Mouse (Mus musculus) gastrocnemius, postnatal 14 days (tissue): ENCODE data around the gene Trmt61a. TPM values are rescaled to one million over a fixed set of nuclear protein-coding genes. Genes with fewer than 3 reads are reported as not detected.
"Not testable (repeated sequence)": the region's sequence is repeated elsewhere in the genome, so short reads cannot be mapped to it uniquely, and the experiment has no call there.

Experiments
- DNase-seq: peaks from one replicate; pipeline ENCODE4 v3.0.0; 2021; ENCODE audit warnings: mixed read lengths
- intact Hi-C: fragments of 180-260 bp; cut with DNase I; formaldehyde crosslinking; loops from one replicate; pipeline ENCODE4 v1.15.1; 2025; ENCODE audit warnings: low total_unique reads
- total RNA-seq, 2 experiments: library from RNA; stranded (reverse); gene quantifications; 2 replicates each; pipeline ENCODE4 v1.2.3; 2021

The Trmt61a gene
- total RNA-seq, 2 experiments from 2014 or later: 2.7 to 4.7 TPM

GRCm38 (mm10) chr12:111693341-111694270 lies 15.7 kb downstream of the Trmt61a start:
- intact Hi-C loops: no loop called here

GRCm38 (mm10) chr12:111694271-111694781 lies 16.4 kb downstream of the Trmt61a start:
- no peak for DNase-seq
- intact Hi-C loops: no loop called here

More at GRCm38 (mm10) chr12:111693341-111694270, 15.7 kb downstream of the Trmt61a start:
- DNase-seq: no peak

GRCm38 (mm10) chr12:111694880-111695804 lies 17.2 kb downstream of the Trmt61a start:
- DNase-seq: no peak
- intact Hi-C loops: loop anchor here (5.0 kb wide), 1 partner anchor 43 kb away; no protein-coding TSS in a partner anchor

- DNase-seq: peak; percentile 67
- intact Hi-C loops: loop anchor here (5.0 kb wide), 1 partner anchor 44 kb away; no protein-coding TSS in a partner anchor
Observed at GRCm38 (mm10) chr12:111696239-111696638, 18.3 kb downstream of the Trmt61a start.

GRCm38 (mm10) chr12:111697708-111698107 lies 19.8 kb downstream of the Trmt61a start:
- intact Hi-C loops: loop anchor here (5.0 kb wide), 1 partner anchor 45 kb away; no protein-coding TSS in a partner anchor
- no peak for DNase-seq

- no peak for DNase-seq
- intact Hi-C loops: loop anchor here (5.0 kb wide), 1 partner anchor 46 kb away; no protein-coding TSS in a partner anchor
Observed at GRCm38 (mm10) chr12:111698346-111698913, 20.5 kb downstream of the Trmt61a start.

- DNase-seq: no peak
- intact Hi-C loops: loop anchor here (5.0 kb wide), 1 partner anchor 47 kb away; no protein-coding TSS in a partner anchor
Observed at GRCm38 (mm10) chr12:111699542-111699941, 21.6 kb downstream of the Trmt61a start.

- intact Hi-C loops: no loop called here
Observed at GRCm38 (mm10) chr12:111700920-111701458, 23.1 kb downstream of the Trmt61a start.

GRCm38 (mm10) chr12:111703301-111703700 lies 25.4 kb downstream of the Trmt61a start:
- DNase-seq: no peak
- intact Hi-C loops: no loop called here

More at GRCm38 (mm10) chr12:111700920-111701458, 23.1 kb downstream of the Trmt61a start:
- DNase-seq: no peak

- DNase-seq: peak; percentile 85
- intact Hi-C loops: no loop called here
Observed at GRCm38 (mm10) chr12:111704609-111705008, 26.7 kb downstream of the Trmt61a start.

GRCm38 (mm10) chr12:111705186-111705973 lies 27.5 kb downstream of the Trmt61a start:
- DNase-seq: peak; percentile 81
- intact Hi-C loops: no loop called here

- no peak for DNase-seq
- intact Hi-C loops: no loop called here
Observed at GRCm38 (mm10) chr12:111708181-111708580, 30.3 kb downstream of the Trmt61a start.

- DNase-seq: no peak
- intact Hi-C loops: no loop called here
Observed at GRCm38 (mm10) chr12:111710091-111710490, 32.2 kb downstream of the Trmt61a start.

GRCm38 (mm10) chr12:111712476-111712875 lies 34.6 kb downstream of the Trmt61a start:
- intact Hi-C loops: no loop called here
- DNase-seq: no peak

- intact Hi-C loops: no loop called here
- DNase-seq: peak; percentile 92
Observed at GRCm38 (mm10) chr12:111713004-111713651, 35.2 kb downstream of the Trmt61a start, which contains the start of the genes Bag5 and Apopt1. Bag5 (minus strand) TSS chr12:111713257. Apopt1 (plus strand) TSS chr12:111713261.

GRCm38 (mm10) chr12:111713880-111714279 lies 36.0 kb downstream of the Trmt61a start:
- intact Hi-C loops, DNase-seq: not testable (repeated sequence)

GRCm38 (mm10) chr12:111716505-111716904 lies 38.6 kb downstream of the Trmt61a start:
- intact Hi-C loops: no loop called here
- no peak for DNase-seq
